Mouse (Mus musculus) megakaryocyte, embryonic 14.5 days (primary cell): ENCODE data around the gene Vgll4.

Experiments
- FLI1 ChIP-seq: IDR thresholded peaks from 2 replicates; pipeline ENCODE4 v1.6.1; 2012; ENCODE audit warnings: low read length, inconsistent platforms, mixed read lengths
- GATA1 ChIP-seq: IDR thresholded peaks from 3 replicates; pipeline ENCODE4 v1.6.1; 2012; ENCODE audit warnings: mixed read lengths, low read length, inconsistent platforms, borderline replicate concordance

GRCm38 (mm10) chr6:114918994-114919393 lies 50.8 kb downstream of the Vgll4 start:
- TF ChIP-seq GATA1 (no peak), FLI1 (no peak)
